Mouse (Mus musculus) liver, embryonic 12.5 days (tissue): Measurements from ENCODE around the gene Tpm3. TPM values are rescaled to one million over a fixed set of nuclear protein-coding genes. Genes with fewer than 3 reads are reported as not detected.

Source experiments
- ATAC-seq: fragments of 200-750 bp; cut with Nextera tagmentation; 2 replicates; pipeline ENCODE4 v1.8.0; 2017; ENCODE audit warnings: moderate number of reproducible peaks, mild to moderate bottlenecking, moderate library complexity
- H3K27ac ChIP-seq: fragments of 300-500 bp; sonication (generic); 2 replicates; pipeline ENCODE4 v1.5.1; 2016; ENCODE audit warnings: mild to moderate bottlenecking
- H3K27me3 ChIP-seq: fragments of 300-500 bp; sonication (generic); replicated peaks from 2 replicates; pipeline ENCODE4 v1.6.1; 2016; ENCODE audit warnings: mild to moderate bottlenecking, moderate library complexity
- H3K36me3 ChIP-seq: fragments of 300-500 bp; sonication (generic); 2 replicates; pipeline ENCODE4 v1.6.1; 2016; ENCODE audit warnings: mild to moderate bottlenecking, moderate library complexity
- H3K4me1 ChIP-seq: fragments of 300-500 bp; sonication (generic); 2 replicates; pipeline ENCODE4 v1.6.1; 2016
- H3K4me2 ChIP-seq: fragments of 300-500 bp; sonication (generic); 2 replicates; pipeline ENCODE4 v1.6.1; 2016; ENCODE audit warnings: mild to moderate bottlenecking, moderate library complexity
- H3K4me3 ChIP-seq: fragments of 300-500 bp; sonication (generic); 2 replicates; pipeline ENCODE4 v1.5.1; 2016; ENCODE audit warnings: mild to moderate bottlenecking, moderate library complexity
- H3K9ac ChIP-seq: fragments of 300-500 bp; sonication (generic); 2 replicates; pipeline ENCODE4 v1.6.1; 2016; ENCODE audit warnings: mild to moderate bottlenecking, moderate library complexity
- H3K9me3 ChIP-seq: fragments of 300-500 bp; sonication (generic); replicated peaks from 2 replicates; pipeline ENCODE4 v1.6.1; 2016; ENCODE audit warnings: mild to moderate bottlenecking, moderate library complexity
- WGBS: fragments of 180-500 bp; shearing (Covaris S2); methylation state at CpG from one replicate; pipeline ENCODE4 v1.1.7; 2016; ENCODE audit not compliant: insufficient replicate concordance; 5-methylcytosine and 5-hydroxymethylcytosine counted together
- polyA plus RNA-seq: library from polyadenylated mRNA; unstranded; fragments of >200 nt; fragmentation: Nextera tagmentation; extraction: Ambion mirVana; gene quantifications from 2 replicates; pipeline ENCODE4 v1.2.1, GENCODE M21; 2016

Gene Tpm3
- polyA plus RNA-seq, 1 experiment from 2014 or later: 315 TPM

- WGBS: 34% methylated on average over 5 of the region's 5 CpGs
- Histone ChIP-seq H3K4me1 (peaks cover 61% of the 10 kb centered on the region), H3K9ac (no peak overlapping the region), H3K27me3 (no peaks in the 10 kb centered on the region), H3K27ac (no peak overlapping the region), H3K9me3 (no peaks in the 10 kb centered on the region), H3K4me2 (no peak overlapping the region), H3K4me3 (no peak overlapping the region), H3K36me3 (peaks cover 65% of the 10 kb centered on the region)
- no peak for ATAC-seq
These were observed 13.6 kb downstream of the Tpm3 start for GRCm38 (mm10) chr3:90086068-90086467.

GRCm38 (mm10) chr3:90088617-90089016 lies 16.2 kb downstream of the Tpm3 start:
- Histone ChIP-seq H3K9me3 (no peaks in the 10 kb centered on the region), H3K4me3 (no peak overlapping the region), H3K27me3 (no peaks in the 10 kb centered on the region), H3K9ac (no peak overlapping the region), H3K27ac (no peak overlapping the region), H3K36me3 (peaks cover 83% of the 10 kb centered on the region), H3K4me2 (no peak overlapping the region), H3K4me1 (peaks cover 40% of the 10 kb centered on the region)
- 83% methylated on average over 2 of the region's 2 CpGs for WGBS
- ATAC-seq: no peak

DNA sequence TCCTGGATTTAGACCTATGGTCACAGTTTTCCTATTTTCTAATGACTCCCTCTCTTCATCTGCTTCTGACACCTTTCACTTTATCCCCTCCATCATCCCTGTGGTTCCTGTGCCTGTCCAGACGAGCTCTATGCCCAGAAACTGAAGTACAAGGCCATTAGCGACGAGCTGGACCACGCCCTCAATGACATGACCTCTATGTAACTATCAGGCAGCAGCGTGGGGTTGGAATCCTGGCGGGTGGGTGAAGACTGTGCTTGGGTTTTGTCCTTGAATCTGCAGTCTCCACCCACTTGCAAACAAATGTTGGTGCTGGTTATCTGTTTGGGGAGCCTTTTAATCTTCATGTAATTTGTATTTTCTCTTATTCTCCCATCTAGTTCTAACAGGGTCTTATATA lies 18.4 kb downstream of the Tpm3 start:
- no peak overlapping the region for H3K9ac ChIP-seq
- peaks cover 99% of the 10 kb centered on the region for H3K36me3 ChIP-seq
- H3K9me3 ChIP-seq: no peaks in the 10 kb centered on the region
- H3K27me3 ChIP-seq: no peaks in the 10 kb centered on the region
- WGBS: 62% methylated on average over 6 of the region's 6 CpGs
- peaks cover 26% of the 10 kb centered on the region for H3K4me1 ChIP-seq
- H3K4me2 ChIP-seq: no peak overlapping the region
- H3K27ac ChIP-seq: no peak overlapping the region
- ATAC-seq: no peak
- no peak overlapping the region for H3K4me3 ChIP-seq

GRCm38 (mm10) chr3:90094453-90094852 lies 22.0 kb downstream of the Tpm3 start:
- no peak for ATAC-seq
- no peak overlapping the region for H3K4me2 ChIP-seq
- H3K4me1 ChIP-seq: peaks cover 21% of the 10 kb centered on the region; the same call in 1 of the 2 replicates
- H3K9me3 ChIP-seq: no peaks in the 10 kb centered on the region
- no peaks in the 10 kb centered on the region for H3K27me3 ChIP-seq
- H3K4me3 ChIP-seq: no peak overlapping the region
- 64% methylated on average over 3 of the region's 3 CpGs for WGBS
- peaks cover 95% of the 10 kb centered on the region for H3K36me3 ChIP-seq
- H3K9ac ChIP-seq: no peak overlapping the region
- H3K27ac ChIP-seq: no peak overlapping the region

- Histone ChIP-seq H3K4me2 (no peak overlapping the region), H3K27ac (no peak overlapping the region), H3K9me3 (no peaks in the 10 kb centered on the region), H3K4me3 (no peak overlapping the region), H3K27me3 (no peaks in the 10 kb centered on the region), H3K36me3 (peaks cover 86% of the 10 kb centered on the region), H3K9ac (no peak overlapping the region), H3K4me1 (0 out of 2 replicates have a peak, but pooled peaks cover 13% of the 10 kb centered on the region)
- ATAC-seq: no peak
- 79% methylated on average over 5 of the region's 5 CpGs for WGBS
These were observed 25.5 kb downstream of the Tpm3 start for GRCm38 (mm10) chr3:90097928-90098327.

GRCm38 (mm10) chr3:90101010-90101409 lies 28.6 kb downstream of the Tpm3 start:
- Histone ChIP-seq H3K9me3 (no peaks in the 10 kb centered on the region), H3K4me2 (no peak overlapping the region), H3K36me3 (peaks cover 56% of the 10 kb centered on the region), H3K27me3 (no peaks in the 10 kb centered on the region), H3K4me1 (no peaks in the 10 kb centered on the region), H3K9ac (no peak overlapping the region), H3K27ac (no peak overlapping the region), H3K4me3 (no peak overlapping the region)
- 79% methylated on average over 3 of the region's 3 CpGs for WGBS
- no peak for ATAC-seq

- no peaks in the 10 kb centered on the region for H3K27me3 ChIP-seq
- ATAC-seq: no peak
- H3K9ac ChIP-seq: no peak overlapping the region
- H3K36me3 ChIP-seq: peaks cover 52% of the 10 kb centered on the region
- H3K9me3 ChIP-seq: no peaks in the 10 kb centered on the region
- no peak overlapping the region for H3K4me3 ChIP-seq
- H3K4me2 ChIP-seq: no peak overlapping the region
- H3K4me1 ChIP-seq: no peaks in the 10 kb centered on the region
- WGBS: 87% methylated on average over 2 of the region's 2 CpGs
- H3K27ac ChIP-seq: no peak overlapping the region
These were observed 29.2 kb downstream of the Tpm3 start for GRCm38 (mm10) chr3:90101673-90102072.

DNA sequence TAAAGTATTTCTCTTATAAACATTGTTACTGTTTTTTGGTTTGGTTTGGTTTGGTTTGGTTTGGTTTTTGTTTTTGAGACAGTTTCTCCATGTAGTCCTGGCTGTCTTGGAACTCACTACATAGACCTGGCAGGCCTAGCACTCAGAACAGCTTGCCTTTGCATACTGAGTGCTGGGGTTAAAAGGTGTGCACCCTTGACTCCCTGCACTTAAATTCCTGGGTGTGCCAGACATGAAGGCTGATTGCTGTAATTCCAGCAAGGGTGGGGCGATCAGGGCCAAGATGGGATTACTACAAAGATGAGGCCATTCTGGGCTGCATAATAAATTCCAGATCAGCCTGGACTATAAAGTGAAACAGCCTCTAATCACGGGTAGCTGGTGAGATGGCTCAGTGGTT lies 29.8 kb downstream of the Tpm3 start:
- Histone ChIP-seq H3K36me3 (peaks cover 48% of the 10 kb centered on the region), H3K4me1 (no peaks in the 10 kb centered on the region), H3K9me3 (no peaks in the 10 kb centered on the region), H3K27ac (no peak overlapping the region), H3K9ac (no peak overlapping the region), H3K27me3 (no peaks in the 10 kb centered on the region), H3K4me3 (no peak overlapping the region), H3K4me2 (no peak overlapping the region)
- 72% methylated on average over 2 of the region's 2 CpGs for WGBS
- no peak for ATAC-seq

GRCm38 (mm10) chr3:90103176-90103575 lies 30.7 kb downstream of the Tpm3 start:
- H3K27me3 ChIP-seq: no peaks in the 10 kb centered on the region
- H3K4me2 ChIP-seq: no peak overlapping the region
- H3K27ac ChIP-seq: no peak overlapping the region
- H3K4me1 ChIP-seq: no peaks in the 10 kb centered on the region
- H3K9me3 ChIP-seq: no peaks in the 10 kb centered on the region
- WGBS: 71% methylated on average over 2 of the region's 2 CpGs
- H3K36me3 ChIP-seq: peaks cover 38% of the 10 kb centered on the region
- ATAC-seq: no peak
- no peak overlapping the region for H3K9ac ChIP-seq
- no peak overlapping the region for H3K4me3 ChIP-seq

DNA sequence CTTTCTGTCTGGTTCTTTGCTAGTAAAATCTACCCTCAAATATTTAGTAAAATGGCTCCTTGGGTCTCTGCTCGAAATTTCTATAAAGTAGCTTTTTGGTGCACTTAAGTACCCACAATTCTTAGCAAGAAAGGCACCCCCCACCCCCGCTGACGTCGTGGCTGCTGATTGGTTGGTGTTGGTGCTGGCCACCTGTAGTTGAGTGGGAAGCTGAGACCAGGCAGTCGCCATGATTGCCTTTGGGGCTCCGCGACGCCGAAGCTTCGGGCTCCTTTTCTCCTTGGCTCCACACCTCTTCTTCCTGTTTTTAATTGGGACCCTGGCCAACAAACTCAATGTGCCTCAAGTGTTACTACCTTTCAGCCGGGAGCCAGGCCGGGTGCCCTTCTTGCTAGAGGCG lies 31.5 kb downstream of the Tpm3 start, which contains the start of gene Nup210l:
Gene Nup210l, plus strand, starts transcription at position 195 of the 400 bp plus-strand sequence.
- Histone ChIP-seq H3K9me3 (no peaks in the 10 kb centered on the region), H3K27ac (no peak within 1 kb of the TSS), H3K36me3 (peaks cover 31% of the 10 kb centered on the region), H3K4me2 (no peak within 1 kb of the TSS), H3K4me1 (no peaks in the 10 kb centered on the region), H3K9ac (no peak within 1 kb of the TSS), H3K27me3 (no peaks in the 10 kb centered on the region), H3K4me3 (no peak within 1 kb of the TSS)
- ATAC-seq: no peak
- WGBS: 75% methylated on average over 13 of the region's 13 CpGs

- Histone ChIP-seq H3K27ac (no peak overlapping the region), H3K4me2 (no peak overlapping the region), H3K4me1 (no peaks in the 10 kb centered on the region), H3K9me3 (no peaks in the 10 kb centered on the region), H3K4me3 (no peak overlapping the region), H3K36me3 (no peaks in the 10 kb centered on the region), H3K9ac (no peak overlapping the region), H3K27me3 (no peaks in the 10 kb centered on the region)
- no peak for ATAC-seq
- WGBS: 68% methylated on average over 2 of the region's 2 CpGs
These were observed 39.3 kb downstream of the Tpm3 start for GRCm38 (mm10) chr3:90111706-90112105.

DNA sequence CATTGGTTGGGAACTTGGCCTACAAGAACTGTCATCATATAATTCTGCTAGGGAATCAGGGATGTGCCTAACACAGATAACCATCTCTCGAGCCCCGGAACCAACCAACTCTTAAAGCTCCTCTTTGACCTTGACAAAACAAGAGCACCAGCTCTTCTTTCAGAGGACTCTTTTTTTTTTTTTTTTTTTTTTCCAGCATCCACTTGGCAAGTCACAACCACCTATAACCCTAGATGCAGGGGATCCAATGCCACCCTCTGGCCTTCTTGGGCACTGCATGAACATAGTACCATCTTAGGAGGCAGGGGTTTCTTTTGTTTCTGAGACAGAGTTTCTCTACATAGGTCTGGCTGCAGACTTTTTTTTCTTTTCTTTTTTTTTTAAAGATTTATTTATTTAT lies 41.9 kb downstream of the Tpm3 start:
- Histone ChIP-seq H3K36me3 (no peaks in the 10 kb centered on the region), H3K4me2 (no peak overlapping the region), H3K4me3 (no peak overlapping the region), H3K27me3 (no peaks in the 10 kb centered on the region), H3K9me3 (no peaks in the 10 kb centered on the region), H3K9ac (no peak overlapping the region), H3K27ac (no peak overlapping the region), H3K4me1 (no peaks in the 10 kb centered on the region)
- whole genome bisulfite sequencing: 77% methylated on average over 2 of the region's 2 CpGs
- ATAC-seq: no peak

- no peaks in the 10 kb centered on the region for H3K36me3 ChIP-seq
These were observed 43.1 kb downstream of the Tpm3 start for GRCm38 (mm10) chr3:90115526-90115925.

More at GRCm38 (mm10) chr3:90115526-90115925, 43.1 kb downstream of the Tpm3 start:
- Histone ChIP-seq H3K9me3 (no peaks in the 10 kb centered on the region), H3K27ac (no peak overlapping the region), H3K4me3 (no peak overlapping the region), H3K27me3 (no peaks in the 10 kb centered on the region), H3K9ac (no peak overlapping the region), H3K4me2 (no peak overlapping the region), H3K4me1 (no peaks in the 10 kb centered on the region)
- ATAC-seq: no peak
- WGBS: 74% methylated on average over 3 of the region's 3 CpGs
